Mouse (Mus musculus): Measurements from ENCODE around the gene Entpd1.
"Not testable (repeated sequence)": the region's sequence is repeated elsewhere in the genome, so short reads cannot be mapped to it uniquely, and the experiment has no call there.

Entpd1 gene

DNA sequence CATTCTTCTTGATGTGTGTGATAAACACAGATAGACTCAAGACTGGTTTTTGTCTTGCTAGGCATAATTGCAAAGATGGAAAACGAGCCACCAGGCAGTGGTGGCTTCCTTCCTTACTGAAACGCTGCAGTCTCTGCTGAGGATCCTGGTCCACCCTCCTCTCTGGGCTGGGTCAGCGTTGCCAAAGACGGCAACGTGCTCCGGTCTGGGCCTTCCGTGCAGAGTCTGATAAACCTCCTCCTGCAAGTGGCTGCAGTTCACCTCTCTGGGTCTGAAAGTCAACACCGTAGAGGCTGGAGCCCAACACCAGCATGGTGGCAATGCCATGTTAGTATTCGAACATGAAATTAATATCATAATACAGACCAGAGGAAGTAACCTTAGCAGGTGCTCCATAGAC, 7.0 kb upstream of the Entpd1 start:
- ChIA-PET CTCF (no interaction called here), POLR2A (no interaction called here)

DNA sequence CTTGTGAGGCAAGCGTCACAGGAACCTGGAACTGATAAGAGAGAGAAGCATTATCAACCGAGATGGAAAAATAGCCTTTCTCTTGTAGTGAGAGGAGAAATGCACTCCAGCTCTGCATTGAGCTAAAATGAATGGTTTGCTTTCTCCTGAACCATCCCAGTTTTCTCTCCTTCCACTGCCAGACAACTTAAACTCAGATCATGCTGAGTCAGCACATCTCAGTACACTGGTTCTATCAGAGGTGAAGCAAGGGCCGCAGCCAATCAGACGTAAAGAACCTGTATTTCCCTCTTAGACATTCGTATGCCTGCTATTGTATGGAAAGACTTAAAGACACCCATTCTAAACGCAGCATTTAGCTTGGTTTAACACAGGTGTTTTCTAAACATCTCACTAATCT, 4.5 kb upstream of the Entpd1 start:
- ChIA-PET CTCF (interaction anchor here in 1 of 4 experiments (0.6 kb wide), 1 partner anchor 28 kb away, joined by 3 read pairs; no protein-coding TSS in a partner anchor), POLR2A (interaction anchor here in 1 of 4 experiments (1.4 kb wide), 1 partner anchor 19 kb away, joined by 3 read pairs; the partner anchor contains the start of gene Aldh18a1)

DNA sequence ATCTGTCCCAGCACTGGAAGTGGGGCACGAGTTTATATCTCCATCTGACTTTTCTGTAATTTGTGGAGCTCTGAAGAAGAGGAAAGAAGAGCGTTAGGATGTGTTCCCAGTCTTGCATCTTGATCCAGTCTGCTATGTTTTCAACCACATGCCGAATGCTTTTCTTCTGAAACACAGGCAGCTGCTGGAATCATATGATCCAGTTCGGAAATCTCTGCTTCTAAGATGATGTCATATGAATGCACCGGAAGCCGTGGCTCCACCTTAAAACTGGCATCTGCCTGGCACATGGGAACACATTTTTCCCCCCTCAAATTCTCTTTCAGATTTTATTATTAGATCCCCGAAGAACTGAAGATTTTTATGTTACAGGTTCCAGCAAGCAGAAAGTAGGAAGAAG, 2.6 kb downstream of the Entpd1 start:
- POLR2A ChIA-PET: interaction anchor here in 1 of 4 experiments (1.1 kb wide), 1 partner anchor 25 kb away, joined by 3 read pairs; no protein-coding TSS in a partner anchor
- CTCF ChIA-PET: interaction anchor here in 1 of 4 experiments (1.2 kb wide), 1 partner anchor 108 kb away, joined by 4 read pairs; no protein-coding TSS in a partner anchor

DNA sequence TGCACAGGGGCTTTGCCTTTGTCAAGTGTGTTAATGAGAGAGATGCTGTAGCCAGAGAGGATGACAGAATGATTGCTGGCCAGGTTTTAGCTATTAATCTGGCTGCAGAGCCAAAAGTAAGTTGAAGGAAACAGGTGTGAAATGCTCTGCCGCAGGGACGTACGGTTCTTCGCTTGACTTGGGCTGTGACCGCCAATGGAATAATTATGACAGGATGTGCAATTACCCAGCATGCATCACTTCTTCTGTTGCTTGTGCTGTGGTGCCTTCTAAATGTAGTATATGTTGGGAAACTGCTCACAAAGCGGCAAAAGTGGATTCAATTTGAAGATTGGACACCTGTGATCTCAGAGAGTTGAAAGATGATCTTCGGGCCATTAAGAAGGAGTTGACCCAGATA, 3.9 kb downstream of the Entpd1 start:
- ChIA-PET POLR2A (no interaction called here), CTCF (interaction anchor here in 2 of 4 experiments (0.8 to 1.2 kb wide), 2 partner anchors 106 kb away, joined by 3 to 4 read pairs; no protein-coding TSS in a partner anchor)

DNA sequence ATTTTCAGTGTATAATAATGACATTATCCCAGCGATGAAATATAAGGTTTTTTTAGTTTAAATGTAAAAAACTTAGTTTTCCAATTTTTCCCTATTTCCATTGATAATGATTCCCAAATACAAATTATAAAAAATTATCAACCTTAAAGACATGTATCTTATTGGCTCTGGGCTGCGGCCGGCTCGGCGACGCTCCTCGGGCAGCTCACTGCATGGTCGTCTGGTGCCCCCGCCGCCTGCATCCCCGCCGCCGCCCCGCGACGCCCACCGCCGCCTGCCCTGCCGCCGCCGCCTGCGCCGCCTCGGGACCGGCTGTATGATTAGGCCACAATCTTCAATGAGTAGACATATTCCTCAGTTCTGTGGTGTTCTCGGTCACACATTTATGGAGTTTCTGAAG, 9.4 kb downstream of the Entpd1 start:
- POLR2A ChIA-PET, CTCF ChIA-PET: not testable (repeated sequence)

DNA sequence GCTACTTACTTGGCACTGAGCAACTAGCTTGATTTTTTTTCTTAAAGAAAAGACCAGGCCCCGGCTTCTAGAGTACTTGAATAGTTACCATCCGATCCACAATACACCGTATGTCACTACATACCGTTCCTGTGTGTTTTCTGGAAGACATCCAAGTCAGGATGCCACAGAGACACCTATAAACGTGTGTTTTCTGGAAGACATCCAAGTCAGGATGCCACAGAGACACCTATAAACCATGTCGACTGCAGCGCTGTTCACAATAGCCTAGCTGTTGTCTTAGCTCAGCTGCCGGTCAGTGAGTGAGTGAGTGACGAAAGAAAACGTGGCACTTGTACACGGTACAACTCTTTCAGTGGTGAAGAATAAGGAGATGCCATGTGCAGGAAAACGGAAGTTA, 13.8 kb downstream of the Entpd1 start:
- CTCF ChIA-PET: interaction anchor here in 1 of 4 experiments (1.0 kb wide), 1 partner anchor 14 kb away, joined by 4 read pairs; the partner anchor contains the start of gene Tctn3
- POLR2A ChIA-PET: interaction anchor here in 1 of 4 experiments (0.5 to 0.6 kb wide), 2 partner anchors 67 to 83 kb away, joined by 4 read pairs; no protein-coding TSS in a partner anchor

DNA sequence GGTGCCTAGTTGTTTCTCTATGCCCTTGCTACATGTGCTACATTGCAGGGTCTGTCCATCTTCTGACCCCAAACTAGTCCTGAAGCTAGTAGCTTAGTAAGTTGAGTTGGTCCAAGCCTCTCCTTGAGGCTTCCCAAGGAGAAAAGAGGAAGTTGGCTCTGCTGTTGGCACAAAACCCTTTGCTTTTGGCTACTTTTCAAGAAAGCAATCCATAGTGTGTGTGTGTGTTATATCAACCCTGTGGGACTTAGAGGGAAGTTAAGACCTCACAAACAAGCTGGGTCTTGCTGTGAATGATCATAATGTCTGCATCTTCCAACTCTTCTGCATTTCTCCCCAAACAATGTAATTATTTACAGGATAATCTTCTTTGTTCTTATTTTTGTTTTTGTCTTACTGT, 16.8 kb downstream of the Entpd1 start:
- POLR2A ChIA-PET: interaction anchor here in 1 of 4 experiments (1.0 to 1.1 kb wide), 2 partner anchors 39 to 42 kb away, joined by 3 to 5 read pairs; no protein-coding TSS in a partner anchor
- CTCF ChIA-PET: interaction anchor here in 2 of 4 experiments (0.6 to 1.3 kb wide), 2 partner anchors 11 to 93 kb away, joined by 7 to 14 read pairs; no protein-coding TSS in a partner anchor

DNA sequence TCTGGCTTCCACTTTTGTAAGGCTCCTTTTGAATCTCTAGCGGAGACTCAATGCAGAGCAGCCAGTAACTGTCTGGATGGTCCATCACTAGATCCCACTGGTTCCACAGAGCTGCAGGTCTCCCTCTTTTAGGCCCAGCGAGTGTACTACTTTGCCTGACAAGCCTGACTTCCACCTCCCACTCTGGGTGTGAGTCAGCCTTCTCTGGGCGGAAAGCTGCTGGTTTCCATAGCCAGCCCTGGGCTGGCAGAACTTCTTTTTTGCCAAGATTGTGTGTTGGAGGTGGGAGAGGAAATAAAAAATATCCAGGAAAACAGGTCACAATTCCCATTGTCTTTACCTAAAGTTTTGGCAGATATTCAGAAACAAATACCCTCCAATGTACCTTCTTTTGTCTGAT, 17.9 kb downstream of the Entpd1 start:
- POLR2A ChIA-PET: interaction anchor here in 1 of 4 experiments (0.7 to 1.0 kb wide), 2 partner anchors 40 to 220 kb away, joined by 3 to 5 read pairs; no protein-coding TSS in a partner anchor
- CTCF ChIA-PET: interaction anchor here in 2 of 4 experiments (0.6 to 0.8 kb wide), 2 partner anchors 40 to 407 kb away, joined by 5 to 9 read pairs; no protein-coding TSS in a partner anchor

DNA sequence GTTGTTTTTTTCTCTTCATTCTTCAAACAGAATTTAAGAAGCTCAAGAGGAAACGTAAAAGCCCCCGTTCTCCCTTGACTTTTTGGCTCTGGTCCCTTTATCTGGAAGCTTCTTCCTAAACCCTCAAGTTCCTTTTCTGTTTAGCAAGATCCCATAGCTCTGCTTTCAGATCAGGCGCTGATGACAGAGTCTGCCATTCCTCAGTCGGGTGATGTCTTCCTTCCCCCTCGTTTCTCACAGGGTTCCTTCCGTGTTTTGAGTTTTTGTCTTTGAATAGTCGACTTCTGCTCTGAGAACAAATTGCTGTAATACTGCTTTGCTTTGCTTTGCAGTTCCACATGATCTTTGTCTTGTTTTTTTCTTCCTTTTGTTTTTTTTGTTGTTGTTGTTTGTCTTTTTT, 18.4 kb downstream of the Entpd1 start:
- ChIA-PET POLR2A (interaction anchor here in 1 of 4 experiments (0.7 kb wide), 2 partner anchors 118 to 221 kb away, joined by 3 to 4 read pairs; partner anchors contain the start of gene Cc2d2b), CTCF (interaction anchor here in 2 of 4 experiments (0.6 to 0.8 kb wide), 2 partner anchors 40 to 406 kb away, joined by 5 to 9 read pairs; no protein-coding TSS in a partner anchor)

DNA sequence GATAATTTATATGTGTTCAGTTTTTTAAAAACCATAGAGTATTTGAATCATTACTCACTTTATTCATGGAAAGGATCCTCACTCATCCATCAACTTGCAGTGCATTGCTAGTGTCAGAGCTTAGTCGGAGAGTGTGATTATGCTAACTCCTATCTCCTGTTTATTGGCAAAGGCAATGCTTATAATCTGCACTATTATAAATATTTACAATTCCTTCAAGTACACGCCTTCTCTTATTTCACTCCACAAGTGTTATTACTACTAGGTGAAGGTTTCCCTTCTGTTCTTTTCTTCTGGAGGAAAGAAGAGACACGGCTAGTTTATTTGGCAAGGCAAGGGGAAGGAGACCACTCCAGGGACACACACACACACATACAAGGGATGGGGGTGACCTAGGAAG, 20.0 kb downstream of the Entpd1 start:
- ChIA-PET CTCF (interaction anchor here in 2 of 4 experiments (1.0 to 1.4 kb wide), 3 partner anchors 20 to 91 kb away, joined by 3 to 7 read pairs (median 3); partner anchors contain the start of genes Aldh18a1 (in 1 of the 2), Entpd1 (in 1 of the 2) and Tctn3 (in 1 of the 2)), POLR2A (no interaction called here)

DNA sequence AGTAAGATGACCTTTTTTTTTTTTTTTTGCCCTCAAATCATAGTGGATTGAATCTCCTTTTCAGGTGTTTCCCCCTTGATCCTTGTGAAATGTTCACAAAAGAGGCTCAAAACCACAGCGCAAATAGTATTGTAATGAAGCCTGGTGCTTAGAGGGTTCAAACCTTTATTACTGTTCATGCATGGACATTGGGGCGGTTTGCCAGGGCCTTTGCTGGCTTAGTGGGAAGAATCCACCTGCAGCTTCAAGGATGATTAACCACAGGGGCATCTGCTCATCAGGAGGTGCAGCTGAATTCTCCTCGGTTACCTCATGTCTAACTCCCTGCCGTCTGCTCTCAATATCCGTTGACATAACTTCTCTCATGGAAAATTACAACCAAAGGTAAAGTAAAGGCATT, 20.5 kb downstream of the Entpd1 start:
- ChIA-PET CTCF (interaction anchor here in 2 of 4 experiments (0.8 to 1.4 kb wide), 3 partner anchors 21 to 91 kb away, joined by 3 read pairs; partner anchors contain the start of genes Aldh18a1 (in 1 of the 2), Entpd1 (in 1 of the 2) and Tctn3 (in 1 of the 2)), POLR2A (no interaction called here)

DNA sequence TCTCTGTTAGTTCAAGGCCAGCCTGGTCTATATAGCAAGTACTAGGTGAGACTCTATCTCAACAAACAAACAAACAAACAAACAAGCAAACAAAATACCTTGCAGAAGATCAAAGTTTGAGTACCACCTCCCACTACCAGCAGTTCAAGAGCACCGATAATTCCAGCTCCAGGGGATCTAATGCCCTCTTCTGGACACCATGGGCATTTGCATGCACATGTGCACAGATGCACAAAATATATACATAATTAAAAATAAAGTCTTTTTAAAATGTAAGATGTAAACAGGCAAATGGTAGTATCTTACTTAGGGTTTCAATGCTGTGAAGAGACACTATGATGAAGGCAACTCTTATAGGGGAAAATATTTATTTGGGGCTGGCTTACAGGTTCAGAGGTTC, 21.0 kb downstream of the Entpd1 start:
- CTCF ChIA-PET: interaction anchor here in 2 of 4 experiments (0.8 to 1.4 kb wide), 3 partner anchors 21 to 90 kb away, joined by 3 read pairs; partner anchors contain the start of genes Aldh18a1 (in 1 of the 2), Entpd1 (in 1 of the 2) and Tctn3 (in 1 of the 2)
- POLR2A ChIA-PET: no interaction called here

DNA sequence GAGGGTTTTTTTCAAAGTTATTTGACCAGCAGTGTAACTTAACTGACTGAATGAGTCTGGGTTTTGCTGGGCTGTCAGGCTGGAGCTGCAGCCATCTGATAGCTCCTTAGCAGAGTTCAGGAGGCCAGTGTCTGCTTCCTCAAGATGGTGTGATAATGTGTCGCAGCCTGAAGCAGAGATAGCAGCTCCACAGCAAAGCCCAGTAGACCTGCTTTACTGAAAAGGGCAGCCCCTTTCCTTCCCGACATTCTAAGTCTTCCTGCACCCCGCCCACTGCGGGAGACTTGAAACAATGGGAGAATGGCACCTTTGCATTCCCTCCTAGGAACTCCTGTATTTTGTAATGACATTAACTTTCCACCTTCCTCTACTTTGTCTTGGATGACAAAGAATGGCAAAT, 24.9 kb downstream of the Entpd1 start:
- ChIA-PET POLR2A (interaction anchor here in 1 of 4 experiments (0.9 to 1.7 kb wide), 2 partner anchors 9 to 326 kb away, joined by 3 to 6 read pairs; no protein-coding TSS in a partner anchor), CTCF (interaction anchor here in 3 of 4 experiments (0.5 to 1.1 kb wide), 4 partner anchors 10 to 1714 kb away, joined by 3 to 10 read pairs (median 3); no protein-coding TSS in a partner anchor)

DNA sequence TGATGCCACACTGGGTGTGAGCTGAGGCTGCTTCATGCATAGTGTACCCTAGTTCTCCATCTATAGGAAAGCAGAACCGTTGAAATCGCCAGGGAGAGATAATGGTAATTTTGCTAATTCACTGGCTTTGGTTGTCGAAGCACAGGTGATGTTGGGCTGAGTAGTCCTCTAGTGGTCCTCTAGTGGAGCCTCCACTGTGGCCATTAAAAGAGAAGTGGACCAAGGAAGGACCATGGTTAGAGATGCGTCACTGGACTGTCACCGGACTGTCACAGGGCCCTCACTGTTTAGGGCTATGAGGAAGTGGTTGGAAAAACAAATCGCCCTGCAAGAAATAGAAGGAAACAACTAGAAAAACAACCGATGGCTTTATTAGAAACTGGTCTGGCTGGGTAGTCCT, 25.4 kb downstream of the Entpd1 start:
- CTCF ChIA-PET: interaction anchor here in 1 of 4 experiments (0.5 kb wide), 1 partner anchor 1715 kb away, joined by 3 read pairs; no protein-coding TSS in a partner anchor
- POLR2A ChIA-PET: interaction anchor here in 2 of 4 experiments (0.5 to 1.7 kb wide), 2 partner anchors 8 to 199 kb away, joined by 4 to 6 read pairs; no protein-coding TSS in a partner anchor

DNA sequence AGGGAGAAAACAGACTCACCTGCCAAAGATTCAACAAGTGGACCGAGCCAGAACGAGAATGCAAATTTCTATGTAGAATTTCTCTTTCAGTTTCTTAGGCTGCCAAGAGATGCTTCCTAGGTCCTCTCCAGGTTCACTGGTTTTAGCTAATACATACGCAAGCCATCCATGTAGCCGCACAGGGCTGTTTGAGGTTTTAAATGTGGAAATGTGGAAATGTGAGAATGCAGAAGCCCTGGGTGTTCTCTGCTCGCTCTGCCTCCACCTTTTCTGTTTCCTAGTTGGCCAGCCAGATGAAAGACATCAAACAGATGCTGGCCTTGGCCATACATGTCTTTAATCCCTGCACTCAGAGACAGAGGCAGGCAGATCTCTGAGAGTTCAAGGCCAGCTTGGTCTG, 26.4 kb downstream of the Entpd1 start:
- ChIA-PET POLR2A (no interaction called here), CTCF (no interaction called here)

DNA sequence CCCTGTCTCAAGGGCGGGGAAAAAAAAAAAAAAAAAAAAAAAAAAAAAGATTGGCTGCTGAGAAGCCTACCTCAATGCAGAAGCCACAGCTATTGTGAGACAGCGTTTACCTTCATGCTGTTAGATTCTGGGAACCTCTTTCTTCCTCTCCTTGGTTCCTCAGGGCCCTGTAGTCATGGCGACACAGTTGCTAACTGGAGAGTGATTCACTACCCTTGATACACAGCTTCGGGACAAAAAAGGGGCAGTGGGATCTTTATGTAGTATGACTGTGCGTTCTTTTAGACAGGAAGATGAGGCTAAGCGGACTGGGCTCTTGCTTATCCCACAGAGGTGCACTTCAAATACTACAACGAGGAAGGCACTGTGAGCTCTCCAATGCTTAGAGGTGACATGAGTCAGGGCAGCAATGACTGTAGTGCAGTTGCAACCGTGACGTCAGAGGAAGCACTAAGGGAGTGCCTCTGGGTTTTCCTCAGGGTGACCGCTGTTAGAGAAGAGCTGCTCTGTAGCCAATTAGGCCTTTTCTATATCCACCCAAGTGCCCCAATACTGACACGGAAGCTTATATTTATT, 27.7 kb downstream of the Entpd1 start:
- POLR2A ChIA-PET: interaction anchor here in 2 of 4 experiments (0.6 to 0.9 kb wide), 3 partner anchors 28 to 686 kb away, joined by 3 to 5 read pairs (median 3); partner anchors contain the start of genes Entpd1 (in 1 of the 2) and Tctn3 (in 1 of the 2)

DNA sequence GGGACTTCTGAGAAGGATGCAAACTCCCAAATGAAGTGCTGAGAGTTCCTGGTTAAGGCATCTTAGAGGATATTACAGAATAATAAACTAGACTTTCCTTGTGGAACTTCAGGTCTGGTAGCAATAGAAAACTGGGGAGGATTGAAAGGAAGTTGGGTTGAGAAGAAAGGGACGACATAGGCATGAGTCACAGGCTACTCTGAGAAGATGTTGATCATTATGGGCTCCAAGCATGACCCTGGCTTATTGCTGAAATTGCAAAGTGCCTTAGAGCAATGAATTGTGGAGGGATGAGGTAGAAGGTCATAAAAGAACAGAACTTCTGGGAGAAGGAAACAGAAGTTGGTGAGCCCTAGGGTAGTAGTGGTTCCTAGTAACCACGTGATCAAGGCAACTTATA, 28.6 kb downstream of the Entpd1 start:
- POLR2A ChIA-PET: no interaction called here
- CTCF ChIA-PET: no interaction called here

More for the DNA sequence above, 27.7 kb downstream of the Entpd1 start:
- CTCF ChIA-PET: interaction anchor here in 2 of 4 experiments (0.6 to 0.7 kb wide), 2 partner anchors 11 to 28 kb away, joined by 3 to 14 read pairs; partner anchors contain the start of genes Entpd1 (in 1 of the 2) and Tctn3 (in 1 of the 2)

DNA sequence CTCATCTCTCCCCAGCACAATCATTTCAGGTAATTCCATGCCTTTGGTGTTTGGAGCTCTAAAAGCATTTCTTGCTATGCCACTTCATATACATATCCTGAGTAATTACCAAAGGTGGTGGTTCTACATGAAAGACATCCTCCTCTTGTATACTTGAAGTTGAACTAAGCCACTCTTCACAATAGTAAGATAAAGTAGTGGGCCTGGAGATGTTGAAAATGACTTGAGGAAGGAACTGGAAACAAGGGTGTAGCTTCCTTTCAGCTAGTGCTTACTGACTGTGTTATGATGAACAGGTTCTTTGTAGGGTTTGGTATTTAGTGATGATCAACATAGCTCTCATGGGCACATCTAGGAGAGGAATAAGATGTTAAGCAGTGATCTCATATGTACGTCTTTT, 31.7 kb downstream of the Entpd1 start:
- ChIA-PET CTCF (no interaction called here), POLR2A (no interaction called here)

DNA sequence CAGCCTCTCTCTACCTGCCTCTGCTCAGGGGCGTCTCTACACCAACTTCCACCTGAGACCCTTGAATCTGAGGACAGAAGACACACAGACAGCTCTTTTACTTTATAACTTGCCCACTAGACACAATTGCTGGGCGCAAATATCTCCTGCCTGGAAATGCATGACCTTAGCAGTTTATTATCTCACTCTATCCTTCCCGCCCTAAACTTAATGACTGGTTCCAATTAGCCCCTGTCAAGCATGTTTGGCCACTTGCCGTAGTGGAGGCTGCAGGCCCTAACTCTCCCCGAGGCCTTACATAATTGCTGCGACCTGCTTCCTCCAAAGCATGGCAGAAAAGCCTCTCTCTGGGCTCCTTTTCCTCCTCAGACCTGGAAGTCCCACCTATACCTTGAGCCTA, 34.2 kb downstream of the Entpd1 start:
- POLR2A ChIA-PET: interaction anchor here in 2 of 4 experiments (1.2 to 2.5 kb wide), 2 partner anchors 9 to 34 kb away, joined by 3 to 6 read pairs; partner anchors contain the start of genes Entpd1 (in 1 of the 2) and Tctn3 (in 1 of the 2)

More for the DNA sequence above, 34.2 kb downstream of the Entpd1 start:
- CTCF ChIA-PET: interaction anchor here in 1 of 4 experiments (1.5 kb wide), 1 partner anchor 34 kb away, joined by 4 read pairs; the partner anchor contains the start of genes Entpd1 and Tctn3
